Mouse (Mus musculus) liver, postnatal 0 days (tissue): ENCODE data around the gene Nudt2. TPM values are rescaled to one million over a fixed set of nuclear protein-coding genes. Genes with fewer than 3 reads are reported as not detected.
"Not testable (repeated sequence)": the region's sequence is repeated elsewhere in the genome, so short reads cannot be mapped to it uniquely, and the experiment has no call there.

ENCODE experiments used
- ATAC-seq: fragments of 200-750 bp; cut with Nextera tagmentation; 2 replicates; pipeline ENCODE4 v1.8.0; 2017; ENCODE audit warnings: mild to moderate bottlenecking, moderate library complexity
- DNase-seq: peaks from one replicate; pipeline ENCODE4 v3.0.0-alpha.2; 2016
- H3K27ac ChIP-seq: fragments of 300-500 bp; sonication (generic); 2 replicates; pipeline ENCODE4 v1.5.1; 2014; ENCODE audit warnings: antibody characterized with exemption, moderate library complexity, mild to moderate bottlenecking, low read depth
- H3K27me3 ChIP-seq: fragments of 300-500 bp; sonication (generic); 2 replicates; pipeline ENCODE4 v1.6.1; 2014; ENCODE audit warnings: low read length, control low read depth, mixed read lengths; ENCODE audit not compliant: insufficient read depth
- H3K36me3 ChIP-seq: fragments of 300-500 bp; sonication (generic); replicated peaks from 2 replicates; pipeline ENCODE4 v1.6.1; 2014; ENCODE audit warnings: mild to moderate bottlenecking, control low read depth, low read length, moderate library complexity, mixed read lengths; ENCODE audit not compliant: insufficient read depth
- H3K4me1 ChIP-seq: fragments of 300-500 bp; sonication (generic); 2 replicates; pipeline ENCODE4 v1.6.1; 2014; ENCODE audit warnings: antibody characterized with exemption, mild to moderate bottlenecking, control low read depth; ENCODE audit not compliant: insufficient read depth
- H3K4me2 ChIP-seq: fragments of 300-500 bp; sonication (generic); 2 replicates; pipeline ENCODE4 v1.6.1; 2014; ENCODE audit warnings: low read depth, mild to moderate bottlenecking, low read length, moderate library complexity, mixed read lengths
- H3K4me3 ChIP-seq: fragments of 300-500 bp; sonication (generic); 2 replicates; pipeline ENCODE4 v1.5.1; 2014; ENCODE audit warnings: low read depth, low read length
- H3K9ac ChIP-seq: fragments of 300-500 bp; sonication (generic); replicated peaks from 2 replicates; pipeline ENCODE4 v1.6.1; 2014; ENCODE audit warnings: mild to moderate bottlenecking, moderate library complexity
- H3K9me3 ChIP-seq: fragments of 300-500 bp; sonication (generic); 2 replicates; pipeline ENCODE4 v1.6.1; 2016; ENCODE audit warnings: mild to moderate bottlenecking, control low read depth, low read length, mixed read lengths
- CTCF ChIP-seq: sonication (generic); IDR thresholded peaks from 2 replicates; pipeline ENCODE4 v1.5.1; 2016; ENCODE audit warnings: antibody characterized with exemption, low read depth
- EP300 ChIP-seq: IDR thresholded peaks from 2 replicates; pipeline ENCODE4 v1.6.1; 2016; ENCODE audit warnings: antibody characterized with exemption, low read depth, mild to moderate bottlenecking
- WGBS: fragments of 180-500 bp; shearing (Covaris S2); extraction: QIAGEN DNeasy Blood & Tissue Kit; methylation state at CpG from one replicate; pipeline ENCODE4 v1.1.7; 2014; ENCODE audit not compliant: insufficient replicate concordance; 5-methylcytosine and 5-hydroxymethylcytosine counted together
- polyA plus RNA-seq: library from polyadenylated mRNA; unstranded; fragments of >200 nt; fragmentation: Nextera tagmentation; extraction: Ambion mirVana; gene quantifications from 2 replicates; pipeline ENCODE4 v1.2.1, GENCODE M21; 2015

The Nudt2 gene
- polyA plus RNA-seq: 13.6 and 14.4 TPM in 2 replicates

DNA sequence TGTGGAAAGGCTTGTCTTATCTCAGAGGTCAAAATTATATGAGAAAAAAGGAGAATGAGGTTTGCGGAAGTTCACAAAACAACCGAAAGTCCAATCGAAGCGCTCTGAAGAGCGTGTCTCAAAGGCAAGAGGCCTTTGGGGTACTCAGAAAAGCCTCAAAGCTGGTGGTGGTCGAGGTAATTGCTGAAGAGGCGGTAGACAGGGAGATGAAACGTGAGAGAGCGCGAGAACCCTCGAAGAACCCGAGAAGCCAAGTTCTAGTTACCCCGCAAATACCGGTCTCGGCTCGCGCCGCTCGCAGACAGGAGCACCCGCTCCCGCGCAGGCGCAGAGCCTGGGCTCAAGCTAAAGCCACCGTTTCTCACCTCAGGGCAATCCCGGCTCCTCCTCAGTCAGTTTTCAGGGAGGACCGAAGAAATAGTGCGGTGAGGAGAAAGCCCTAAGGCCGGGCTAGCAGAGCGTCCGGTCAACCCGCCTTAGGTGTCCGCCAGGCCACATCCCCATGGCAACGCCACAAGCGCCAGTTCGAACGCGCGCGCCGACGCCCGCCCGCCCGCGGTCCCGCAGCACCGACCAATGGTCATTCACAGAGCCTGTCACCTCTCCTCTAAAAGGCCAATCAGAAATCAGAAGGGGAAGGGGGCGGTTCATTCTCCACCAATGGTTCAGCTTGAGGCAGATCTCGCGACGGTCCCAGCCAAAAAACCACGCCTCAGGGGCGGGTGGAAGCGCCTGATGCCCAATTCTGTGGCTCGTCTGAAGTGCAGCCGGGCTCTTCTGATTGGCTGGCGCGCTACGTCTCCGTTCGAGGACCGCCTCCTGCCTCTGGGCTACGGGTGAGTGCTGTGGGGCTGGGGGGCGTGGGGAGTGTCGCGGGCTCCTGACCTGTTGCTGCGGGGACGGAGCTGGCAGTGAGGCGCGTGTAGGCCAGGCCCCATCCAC is at the start of gene Nudt2, which contains the start of gene Kif24:
TSS of gene Nudt2 (plus strand) at position 807 of the 942 bp plus-strand sequence.
TSS of gene Kif24 (minus strand) at position 543 of the 942 bp plus-strand sequence.
- Histone ChIP-seq H3K4me3 (peak within 1 kb of the TSS; percentile 94), H3K36me3 (no peaks in the 10 kb centered on the region), H3K9me3 (no peaks in the 10 kb centered on the region), H3K27me3 (no peaks in the 10 kb centered on the region), H3K4me1 (peaks cover 17% of the 10 kb centered on the region), H3K4me2 (peak within 1 kb of the TSS; percentile 86), H3K9ac (peak within 1 kb of the TSS; percentile 85), H3K27ac (peak within 1 kb of the TSS; percentile 91)
- TF ChIP-seq CTCF (no peak), EP300 (peak; percentile 83)
- WGBS: under 1% methylated on average over 70 of the region's 70 CpGs
- ATAC-seq: peak; percentile 97
- DNase-seq: peak; percentile 98

DNA sequence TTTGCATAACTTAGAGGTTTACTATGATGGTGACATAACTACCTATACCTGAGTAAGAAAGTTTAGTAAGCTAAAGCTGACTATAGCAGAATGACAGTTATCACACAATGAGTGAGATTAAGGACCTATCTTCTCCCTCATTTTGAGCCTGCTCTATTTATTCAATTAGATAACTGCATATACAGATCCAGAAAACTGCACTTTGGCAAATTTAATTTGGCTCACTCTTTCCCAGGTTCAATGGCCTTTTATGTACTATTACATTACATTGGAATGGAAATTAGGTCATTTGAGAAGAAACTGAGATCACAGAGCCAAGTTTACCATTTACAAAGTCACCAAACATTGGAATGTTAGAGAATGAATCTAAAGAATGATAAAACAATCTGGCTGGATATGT is 48.0 kb upstream of the Nudt2 start:
- TF ChIP-seq EP300: no peak
- TF ChIP-seq CTCF: no peak
- Histone ChIP-seq H3K4me3 (no peak overlapping the region), H3K9me3 (no peaks in the 10 kb centered on the region), H3K36me3 (no peaks in the 10 kb centered on the region; the same call in 1 of the 2 replicates), H3K9ac (no peak overlapping the region), H3K4me2 (no peak overlapping the region), H3K27me3 (no peaks in the 10 kb centered on the region), H3K4me1 (no peaks in the 10 kb centered on the region), H3K27ac (no peak overlapping the region)
- ATAC-seq (no peak), DNase-seq (no peak)

DNA sequence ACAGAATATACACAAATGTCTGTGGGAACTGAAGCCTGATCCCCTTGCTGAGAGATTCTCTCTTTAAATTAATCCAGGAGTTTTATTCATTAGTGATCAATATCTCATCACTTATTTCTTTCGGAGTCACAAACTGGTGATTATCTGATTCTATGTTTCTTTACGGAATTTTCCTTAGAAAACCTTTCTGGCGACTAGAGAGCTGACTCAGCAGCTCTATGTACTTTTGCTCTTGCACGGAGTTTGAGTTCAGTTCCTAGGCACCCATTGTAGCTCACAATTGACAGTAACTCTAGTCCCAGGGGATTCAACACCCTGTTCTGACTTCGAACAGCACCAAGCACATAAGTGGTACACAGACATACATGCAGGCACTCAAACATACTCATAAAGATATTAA is 26.0 kb upstream of the Nudt2 start:
- no peak for TF ChIP-seq CTCF
- no peak for TF ChIP-seq EP300
- H3K36me3 ChIP-seq: no peaks in the 10 kb centered on the region; the same call in 1 of the 2 replicates
- H3K9ac ChIP-seq: no peak overlapping the region
- H3K27ac ChIP-seq: no peak overlapping the region
- H3K27me3 ChIP-seq: no peaks in the 10 kb centered on the region
- no peaks in the 10 kb centered on the region for H3K4me1 ChIP-seq
- 84% methylated on average over 5 of the region's 5 CpGs for WGBS
- no peaks in the 10 kb centered on the region for H3K9me3 ChIP-seq
- H3K4me2 ChIP-seq: no peak overlapping the region
- no peak for ATAC-seq
- no peak overlapping the region for H3K4me3 ChIP-seq
- no peak for DNase-seq

- WGBS: 70% methylated on average over 4 of the region's 4 CpGs
- TF ChIP-seq CTCF: no peak
- no peak for TF ChIP-seq EP300
- no peaks in the 10 kb centered on the region for H3K4me1 ChIP-seq
Observed at GRCm38 (mm10) chr4:41442790-41443302, 22.1 kb upstream of the Nudt2 start.

DNA sequence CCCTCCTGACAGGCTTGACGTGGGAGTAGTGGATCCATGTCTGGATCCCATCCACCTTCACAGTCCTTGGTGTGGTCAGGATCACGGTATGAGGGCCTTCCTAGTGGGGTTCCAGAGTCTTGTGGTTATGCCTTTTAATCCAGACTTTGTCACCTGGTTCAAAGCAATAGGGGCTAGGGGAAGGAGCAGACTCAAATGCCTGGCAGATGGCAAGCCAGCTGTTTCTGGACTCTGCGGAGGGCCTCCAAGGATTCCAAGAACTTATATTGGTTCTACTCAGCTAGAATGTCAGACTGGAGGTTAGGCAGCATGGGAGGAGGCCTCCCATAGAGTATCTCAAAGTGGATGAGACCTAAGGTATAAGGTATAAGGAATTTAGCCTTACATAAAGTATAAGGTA is 17.4 kb upstream of the Nudt2 start:
- TF ChIP-seq CTCF: no peak
- no peak for TF ChIP-seq EP300

More at GRCm38 (mm10) chr4:41442790-41443302, 22.1 kb upstream of the Nudt2 start:
- Histone ChIP-seq H3K4me2 (no peak overlapping the region), H3K9me3 (no peaks in the 10 kb centered on the region), H3K27me3 (no peaks in the 10 kb centered on the region), H3K27ac (no peak overlapping the region), H3K9ac (no peak overlapping the region), H3K4me3 (no peak overlapping the region), H3K36me3 (no peaks in the 10 kb centered on the region; the same call in 1 of the 2 replicates)
- DNase-seq (no peak), ATAC-seq (no peak)

DNA sequence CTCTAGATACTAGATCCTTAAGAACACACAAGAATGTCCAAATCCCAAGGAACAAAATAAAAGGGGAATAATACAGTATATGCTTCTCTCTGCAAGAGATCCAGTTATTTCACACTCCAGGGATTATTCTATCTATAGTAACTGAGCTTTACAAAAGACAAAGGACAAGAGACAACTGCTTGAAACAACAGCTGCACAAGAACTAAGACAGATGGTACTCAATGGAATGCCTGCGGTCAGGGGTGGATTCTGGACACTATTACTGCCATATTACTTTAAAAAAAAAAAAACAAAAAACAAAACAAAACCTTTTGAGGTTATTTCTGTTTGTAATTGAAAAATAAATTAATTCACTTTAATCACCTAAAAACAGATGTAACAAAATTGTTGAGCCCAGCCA is 4.3 kb upstream of the Nudt2 start:
- no peaks in the 10 kb centered on the region for H3K36me3 ChIP-seq
- H3K27me3 ChIP-seq: no peaks in the 10 kb centered on the region
- no peak for ATAC-seq
- H3K4me2 ChIP-seq: no peak overlapping the region
- no peak overlapping the region for H3K4me3 ChIP-seq
- no peak overlapping the region for H3K9ac ChIP-seq
- no peak overlapping the region for H3K27ac ChIP-seq
- peaks cover 17% of the 10 kb centered on the region for H3K4me1 ChIP-seq
- no peak for DNase-seq
- H3K9me3 ChIP-seq: no peaks in the 10 kb centered on the region
- TF ChIP-seq EP300 (no peak), CTCF (no peak)
- WGBS: 97% methylated on average over 1 of the region's 1 CpGs

More for the DNA sequence above, 17.4 kb upstream of the Nudt2 start:
- Histone ChIP-seq H3K27ac (no peak overlapping the region), H3K27me3 (no peaks in the 10 kb centered on the region), H3K4me3 (no peak overlapping the region), H3K4me2 (no peak overlapping the region), H3K9ac (no peak overlapping the region), H3K9me3 (no peaks in the 10 kb centered on the region), H3K4me1 (no peaks in the 10 kb centered on the region), H3K36me3 (no peaks in the 10 kb centered on the region)
- 92% methylated on average over 3 of the region's 3 CpGs for WGBS
- ATAC-seq (no peak), DNase-seq (no peak)

DNA sequence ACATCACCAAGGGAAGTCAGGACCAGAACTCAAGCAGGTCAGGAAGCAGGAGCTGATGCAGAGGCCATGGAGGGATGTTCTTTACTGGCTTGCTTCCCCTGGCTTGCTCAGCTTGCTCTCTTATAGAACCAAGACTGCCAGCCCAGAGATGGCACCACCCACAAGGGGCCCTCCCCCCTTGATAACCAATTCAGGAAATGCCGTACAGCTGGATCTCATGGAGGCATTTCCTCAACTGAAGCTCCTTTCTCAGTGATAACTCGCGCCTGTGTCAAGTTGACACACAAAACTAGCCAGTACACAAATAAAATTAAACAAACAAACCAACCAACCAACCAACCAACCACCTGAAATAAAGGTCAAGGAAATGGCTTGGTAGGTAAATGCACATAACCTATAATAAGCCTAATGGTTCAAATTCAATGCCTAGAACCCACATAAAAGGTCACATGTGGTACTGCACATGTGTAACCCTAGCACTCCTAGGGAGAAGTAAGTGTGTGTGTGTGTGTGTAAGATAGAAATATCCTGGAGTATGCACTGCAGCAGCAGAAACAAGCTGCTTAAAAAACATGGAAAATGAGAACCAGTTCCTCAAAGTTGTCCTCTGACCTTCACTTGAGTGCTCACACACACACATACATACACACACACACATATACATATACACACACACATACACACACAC is 1.8 kb upstream of the Nudt2 start:
- not testable (repeated sequence) for ATAC-seq, H3K9me3 ChIP-seq, H3K36me3 ChIP-seq, DNase-seq, H3K27me3 ChIP-seq
- Histone ChIP-seq H3K4me1 (peaks cover 17% of the 10 kb centered on the region), H3K27ac (peak overlapping the region; percentile 91; the same call in 1 of the 2 replicates), H3K9ac (peak overlapping the region; percentile 85), H3K4me3 (peak overlapping the region; percentile 94), H3K4me2 (peak overlapping the region; percentile 86)
- 22% methylated on average over 3 of the region's 3 CpGs for WGBS
